Mouse (Mus musculus) lung, adult 2 months (tissue): ENCODE results near the gene Taar9. TPM values are rescaled to one million over a fixed set of nuclear protein-coding genes. Genes with fewer than 3 reads are reported as not detected.
"Not testable (repeated sequence)": the region's sequence is repeated elsewhere in the genome, so short reads cannot be mapped to it uniquely, and the experiment has no call there.

Experiments
- DNase-seq: peaks from one replicate; pipeline ENCODE4 v3.0.0; 2022
- H3K4me1 ChIP-seq: fragments of 200-500 bp; 2 replicates; pipeline ENCODE4 v1.6.1; 2011; ENCODE audit warnings: low read length; ENCODE audit not compliant: control insufficient read depth, insufficient read depth
- H3K4me3 ChIP-seq: fragments of 200-500 bp; replicated peaks from 2 replicates; pipeline ENCODE3; 2011; ENCODE audit warnings: low read depth, mild to moderate bottlenecking, control low read depth, low read length; ENCODE audit errors: extremely low read depth
- CTCF ChIP-seq: fragments of 200-500 bp; IDR thresholded peaks from 2 replicates; pipeline ENCODE4 v1.5.1; 2011; ENCODE audit warnings: mild to moderate bottlenecking, low read length, control low read depth; ENCODE audit not compliant: insufficient read depth
- POLR2A ChIP-seq: fragments of 200-500 bp; IDR thresholded peaks from 2 replicates; pipeline ENCODE4 v1.6.1; 2011; ENCODE audit warnings: low read depth, mild to moderate bottlenecking, control low read depth, low read length, borderline replicate concordance; ENCODE audit errors: extremely low read depth
- WGBS: fragments of 180-500 bp; shearing (Covaris S2); methylation state at CpG from one replicate; pipeline ENCODE4 v1.1.7; 2018; 5-methylcytosine and 5-hydroxymethylcytosine counted together
- polyA plus RNA-seq: library from polyadenylated mRNA; depleted of rRNA; stranded (reverse); fragments of >200 nt; gene quantifications from 2 replicates; pipeline ENCODE4 v1.2.3, GENCODE M21; 2012; rRNA removed

Gene Taar9
- polyA plus RNA-seq, 1 experiment, result not detected

DNA sequence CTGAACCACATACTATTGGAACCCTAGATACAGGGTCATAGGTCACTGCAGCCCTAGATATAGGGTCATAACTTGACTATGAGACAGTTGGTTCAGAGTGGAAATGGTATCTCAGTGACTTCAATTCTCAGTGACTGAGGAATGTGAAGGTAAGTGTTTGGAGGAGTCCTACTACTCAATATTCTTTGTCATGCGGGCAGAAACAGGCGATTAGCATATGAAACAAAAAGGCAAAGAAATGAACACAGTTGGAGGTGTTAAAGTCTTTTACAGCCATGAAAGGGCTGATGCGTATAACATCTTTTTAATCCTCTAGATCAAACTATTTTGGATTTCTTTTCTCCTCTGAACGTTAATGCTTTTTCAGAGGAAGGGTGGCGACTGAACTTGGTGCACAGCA, 23.4 kb downstream of the Taar9 start:
- no peak overlapping the region for H3K4me3 ChIP-seq

DNA sequence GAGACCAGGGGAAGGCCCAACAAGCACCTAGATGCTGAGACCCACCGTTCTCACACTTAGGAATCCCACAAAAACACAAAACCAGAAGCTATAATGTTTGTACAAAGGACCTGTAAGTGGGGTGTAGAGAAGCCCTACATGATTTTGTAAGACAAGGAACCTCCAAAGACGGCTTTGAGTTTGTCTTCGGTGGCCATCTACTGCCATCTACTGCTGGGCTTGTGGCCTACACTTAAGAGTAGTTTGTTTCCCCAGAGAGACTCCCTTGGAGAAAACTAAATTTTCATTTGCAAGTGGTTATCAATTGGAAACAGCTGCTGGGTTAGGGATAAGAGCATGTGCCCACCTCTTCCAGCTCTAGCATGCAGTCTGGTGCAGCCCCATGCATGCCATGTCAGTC, 29.2 kb downstream of the Taar9 start:
- 30% methylated on average over 3 of the region's 3 CpGs for WGBS
- no peak overlapping the region for H3K4me3 ChIP-seq
- peak; percentile 13 for DNase-seq
- no peaks in the 10 kb centered on the region for H3K4me1 ChIP-seq
- no peak for TF ChIP-seq CTCF
- no peak for TF ChIP-seq POLR2A

More for the DNA sequence above, 23.4 kb downstream of the Taar9 start:
- DNase-seq, result no peak
- WGBS, result 77% methylated on average over 5 of the region's 5 CpGs
- no peaks in the 10 kb centered on the region; the same call in 1 of the 2 replicates for H3K4me1 ChIP-seq
- TF ChIP-seq POLR2A (no peak), CTCF (no peak)

DNA sequence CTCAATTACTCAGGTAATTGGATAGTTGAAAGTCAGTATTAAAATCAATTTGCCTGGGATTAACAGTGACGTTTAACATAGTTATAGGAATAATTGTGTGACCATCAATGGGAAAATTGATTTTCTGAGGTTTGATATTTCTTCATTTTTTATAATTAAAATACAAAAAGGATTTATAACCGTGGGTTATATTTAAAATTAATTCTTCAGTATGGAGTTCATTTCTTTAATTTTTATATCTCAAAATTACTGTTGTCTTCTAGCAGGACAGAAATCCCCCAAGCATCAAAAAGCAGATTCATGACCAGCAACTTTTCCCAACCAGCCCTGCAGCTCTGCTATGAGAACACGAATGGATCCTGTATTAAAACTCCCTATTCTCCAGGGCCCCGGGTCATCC, 33.1 kb downstream of the Taar9 start, which contains the start of gene Taar8a:
Gene Taar8a, plus strand, starts transcription at position 301 of the 400 bp plus-strand sequence.
- H3K4me3 ChIP-seq, DNase-seq, H3K4me1 ChIP-seq: not testable (repeated sequence)
- 87% methylated on average over 2 of the region's 4 CpGs for WGBS

DNA sequence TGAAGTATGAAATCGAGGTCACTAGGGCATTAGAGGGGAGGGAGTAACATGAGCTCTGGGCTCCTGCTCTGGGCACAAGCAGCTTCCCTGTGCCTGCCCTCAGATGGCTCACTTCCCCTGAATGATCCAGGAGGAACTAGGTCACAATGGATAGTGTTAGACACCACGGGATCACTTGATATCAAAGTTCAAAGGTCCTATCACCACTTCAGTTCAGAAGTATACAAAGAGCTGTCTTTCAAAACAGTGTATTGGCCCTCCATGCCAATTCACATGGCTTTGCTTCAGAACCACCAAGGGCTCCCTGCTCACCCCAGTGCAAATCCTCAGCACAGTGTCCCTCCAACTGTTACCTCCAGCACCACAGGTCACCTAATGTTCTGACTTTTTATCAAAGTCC, 34.6 kb downstream of the Taar9 start:
- DNase-seq, H3K4me3 ChIP-seq, H3K4me1 ChIP-seq: not testable (repeated sequence)
- WGBS, result 31% methylated on average over 2 of the region's 2 CpGs

DNA sequence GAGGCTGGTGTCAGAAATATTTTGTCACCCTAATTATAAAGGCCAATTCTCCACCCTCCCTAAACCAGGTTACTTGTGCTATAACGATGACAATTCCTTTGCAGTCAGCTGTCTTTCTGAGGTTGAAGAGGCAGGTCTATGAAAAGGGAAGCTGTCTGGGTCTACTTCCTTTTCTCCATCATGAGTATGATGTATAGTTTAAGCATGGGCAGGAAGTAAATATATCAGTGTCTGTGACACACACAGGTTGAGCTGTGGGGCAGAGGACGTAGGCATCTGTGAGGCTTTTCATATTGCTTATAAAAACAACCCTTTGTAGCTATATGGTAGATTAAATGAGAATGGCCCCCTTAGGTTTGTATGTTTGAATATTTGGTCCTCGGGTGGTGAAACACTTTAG, 50.3 kb downstream of the Taar9 start:
- 62% methylated on average over 3 of the region's 3 CpGs for WGBS
- no peak for TF ChIP-seq POLR2A
- no peak for TF ChIP-seq CTCF
- Histone ChIP-seq H3K4me1 (no peaks in the 10 kb centered on the region), H3K4me3 (no peak overlapping the region)
- no peak for DNase-seq

Other genes starting within 250 kb of the Taar9 start
- 12.0 and 18.9 TPM in 2 replicates for gene Vnn1, start 214.8 kb downstream of the Taar9 start, polyA plus RNA-seq
- not detected in 2 replicates for gene Taar1, start 189.2 kb downstream of the Taar9 start, polyA plus RNA-seq
- gene Taar2, start 171.0 kb downstream of the Taar9 start, polyA plus RNA-seq, result 0.27 TPM in 1 of 2 replicates, not detected in the other
- not detected in 2 replicates for gene Taar3, start 160.0 kb downstream of the Taar9 start, polyA plus RNA-seq
- not detected in 2 replicates for gene Taar4, start 149.0 kb downstream of the Taar9 start, polyA plus RNA-seq
- not detected in 2 replicates for gene Taar5, start 138.8 kb downstream of the Taar9 start, polyA plus RNA-seq
- not detected in 2 replicates for gene Taar6, start 123.9 kb downstream of the Taar9 start, polyA plus RNA-seq
- gene Taar7a, start 116.1 kb downstream of the Taar9 start, polyA plus RNA-seq, result not detected in 2 replicates
- gene Taar7b, start 109.6 kb downstream of the Taar9 start, polyA plus RNA-seq, result not detected in 2 replicates
- gene Taar7d, start 82.3 kb downstream of the Taar9 start, polyA plus RNA-seq, result not detected in 2 replicates
- not detected in 2 replicates for gene Taar7e, start 71.9 kb downstream of the Taar9 start, polyA plus RNA-seq
- gene Taar7f, start 60.0 kb downstream of the Taar9 start, polyA plus RNA-seq, result not detected in 2 replicates
- not detected in 2 replicates for gene Taar8a, start 33.0 kb downstream of the Taar9 start, polyA plus RNA-seq
- gene Taar8b, start 17.2 kb downstream of the Taar9 start, polyA plus RNA-seq, result not detected in 2 replicates
- not detected in 2 replicates for gene Taar8c, start 7.6 kb downstream of the Taar9 start, polyA plus RNA-seq
- 91.9 and 97.8 TPM in 2 replicates for gene Stx7, start 39.8 kb upstream of the Taar9 start, polyA plus RNA-seq
- 1.3 and 1.9 TPM in 2 replicates for gene Moxd1, start 114.0 kb upstream of the Taar9 start, polyA plus RNA-seq